Mouse (Mus musculus) MEL (cell line): ENCODE data around the gene Depdc5. TPM values are rescaled to one million over a fixed set of nuclear protein-coding genes. Genes with fewer than 3 reads are reported as not detected.

Experiments
- DNase-seq: peaks from one replicate; pipeline ENCODE4 v3.0.0; 2011; ENCODE audit warnings: low read depth, low spot score
- H3K27ac ChIP-seq: 2 replicates; pipeline ENCODE4 v1.5.1; 2012; ENCODE audit warnings: low read depth, mild to moderate bottlenecking, control low read depth, low read length, moderate library complexity; ENCODE audit not compliant: control insufficient read depth
- H3K27me3 ChIP-seq, 2 experiments: fragments of 150-350 bp in 1 of 2; sonication (generic) in 1 of 2; 2 replicates each; pipeline ENCODE4 v1.6.1; 2012; ENCODE audit warnings: low read length in 2 of 2, mild to moderate bottlenecking in 2 of 2, improper control_type of control experiment in 1 of 2, moderate library complexity in 1 of 2; ENCODE audit not compliant: insufficient read depth in 2 of 2, control insufficient read depth in 1 of 2
- H3K36me3 ChIP-seq, 2 experiments: 2 replicates each; pipeline ENCODE4 v1.6.1; 2012 to 2014; ENCODE audit warnings: low read length in 2 of 2, improper control_type of control experiment in 1 of 2, inconsistent platforms in 1 of 2, mild to moderate bottlenecking in 1 of 2; ENCODE audit not compliant: insufficient read depth in 2 of 2, control insufficient read depth in 1 of 2
- H3K4me1 ChIP-seq, 2 experiments: fragments of 150-350 bp in 1 of 2; sonication (generic) in 1 of 2; 2 replicates each; pipeline ENCODE4 v1.6.1; 2012; ENCODE audit warnings: low read length in 2 of 2, improper control_type of control experiment in 1 of 2, mild to moderate bottlenecking in 1 of 2; ENCODE audit not compliant: insufficient read depth in 2 of 2, control insufficient read depth in 1 of 2
- H3K4me3 ChIP-seq, 2 experiments: fragments of 150-350 bp in 1 of 2; sonication (generic) in 1 of 2; 2 replicates each; pipeline ENCODE4 v1.5.1; 2012; ENCODE audit warnings: low read depth in 2 of 2, low read length in 2 of 2, mild to moderate bottlenecking in 2 of 2, moderate library complexity in 2 of 2, control low read depth in 1 of 2, improper control_type of control experiment in 1 of 2; ENCODE audit not compliant: control insufficient read depth in 1 of 2, insufficient read depth in 1 of 2
- H3K79me2 ChIP-seq: 2 replicates; pipeline ENCODE4 v1.6.1; 2012; ENCODE audit warnings: mild to moderate bottlenecking, low read length, moderate library complexity; ENCODE audit not compliant: control insufficient read depth, poor library complexity, insufficient read depth
- H3K9ac ChIP-seq: 2 replicates; pipeline ENCODE4 v1.6.1; 2012; ENCODE audit warnings: low read depth, mild to moderate bottlenecking, control low read depth, low read length, moderate library complexity; ENCODE audit not compliant: control insufficient read depth, poor library complexity, severe bottlenecking
- H3K9me3 ChIP-seq: fragments of 150-350 bp; sonication (generic); replicated peaks from 2 replicates; pipeline ENCODE4 v1.6.1; 2012; ENCODE audit warnings: mild to moderate bottlenecking, low read length, improper control_type of control experiment, moderate library complexity; ENCODE audit not compliant: insufficient read depth
- BHLHE40 ChIP-seq: IDR thresholded peaks from 2 replicates; pipeline ENCODE4 v1.6.1; 2012; ENCODE audit warnings: low read depth, mild to moderate bottlenecking, inconsistent platforms, low read length, improper control_type of control experiment, borderline replicate concordance
- CTCF ChIP-seq, 3 experiments: IDR thresholded peaks in 2 of 3; conservative IDR thresholded peaks in 1 of 3; 2 replicates each; pipeline ENCODE4 v1.5.1; 2011 to 2012; ENCODE audit warnings: low read length in 3 of 3, low read depth in 2 of 3, mild to moderate bottlenecking in 2 of 3, improper control_type of control experiment in 1 of 3, inconsistent platforms in 1 of 3, mixed read lengths in 1 of 3, moderate library complexity in 1 of 3; ENCODE audit not compliant: control insufficient read depth in 1 of 3, insufficient read depth in 1 of 3, poor library complexity in 1 of 3, severe bottlenecking in 1 of 3
- ELF1 ChIP-seq: IDR thresholded peaks from 2 replicates; pipeline ENCODE4 v1.6.1; 2014; ENCODE audit warnings: low read depth, mild to moderate bottlenecking, inconsistent platforms, low read length, improper control_type of control experiment, moderate library complexity
- EP300 ChIP-seq, 2 experiments: IDR thresholded peaks; 2 replicates each; pipeline ENCODE4 v1.6.1; 2011; ENCODE audit warnings: improper control_type of control experiment in 2 of 2, low read length in 2 of 2, low read depth in 1 of 2, mild to moderate bottlenecking in 1 of 2
- ETS1 ChIP-seq: IDR thresholded peaks from 2 replicates; pipeline ENCODE4 v1.6.1; 2012; ENCODE audit warnings: low read depth, mild to moderate bottlenecking, inconsistent platforms, low read length, improper control_type of control experiment, moderate library complexity
- GABPA ChIP-seq: IDR thresholded peaks from 2 replicates; pipeline ENCODE4 v1.6.1; 2012; ENCODE audit warnings: low read depth, mild to moderate bottlenecking, inconsistent platforms, low read length, improper control_type of control experiment, moderate library complexity
- MAFK ChIP-seq: IDR thresholded peaks from 2 replicates; pipeline ENCODE4 v1.6.1; 2011; ENCODE audit warnings: low read depth, mild to moderate bottlenecking, low read length, improper control_type of control experiment, borderline replicate concordance
- MAX ChIP-seq: IDR thresholded peaks from 2 replicates; pipeline ENCODE4 v1.6.1; 2011; ENCODE audit warnings: low read length, improper control_type of control experiment
- MEF2A ChIP-seq: IDR thresholded peaks from 2 replicates; pipeline ENCODE4 v1.6.1; 2014; ENCODE audit warnings: low read depth, mild to moderate bottlenecking, inconsistent platforms, low read length, improper control_type of control experiment; ENCODE audit not compliant: poor library complexity, insufficient replicate concordance, severe bottlenecking; ENCODE audit errors: extremely low read depth
- MXI1 ChIP-seq: IDR thresholded peaks from 2 replicates; pipeline ENCODE4 v1.6.1; 2011; ENCODE audit warnings: mild to moderate bottlenecking, low read depth, low read length, improper control_type of control experiment
- MYB ChIP-seq: IDR thresholded peaks from 2 replicates; pipeline ENCODE4 v1.6.1; 2011; ENCODE audit warnings: mild to moderate bottlenecking, low read depth, low read length, improper control_type of control experiment
- NRF1 ChIP-seq: IDR thresholded peaks from 2 replicates; pipeline ENCODE4 v1.6.1; 2014; ENCODE audit warnings: low read depth, mild to moderate bottlenecking, inconsistent platforms, low read length, improper control_type of control experiment, moderate library complexity; ENCODE audit not compliant: poor library complexity, insufficient read depth, severe bottlenecking
- POLR2AphosphoS2 ChIP-seq: IDR thresholded peaks from 2 replicates; pipeline ENCODE4 v1.6.1; 2011; ENCODE audit warnings: low read length, improper control_type of control experiment
- RAD21 ChIP-seq: IDR thresholded peaks from 2 replicates; pipeline ENCODE4 v1.6.1; 2011; ENCODE audit warnings: mild to moderate bottlenecking, low read depth, low read length, improper control_type of control experiment
- RCOR1 ChIP-seq: IDR thresholded peaks from 2 replicates; pipeline ENCODE4 v1.6.1; 2012; ENCODE audit warnings: low read depth, mild to moderate bottlenecking, inconsistent platforms, low read length, improper control_type of control experiment
- SIN3A ChIP-seq: IDR thresholded peaks from 2 replicates; pipeline ENCODE4 v1.6.1; 2012; ENCODE audit warnings: low read length, improper control_type of control experiment, inconsistent platforms
- TAL1 ChIP-seq: IDR thresholded peaks from 2 replicates; pipeline ENCODE4 v1.6.1; 2012; ENCODE audit warnings: mild to moderate bottlenecking, inconsistent platforms, low read length, moderate library complexity, mixed read lengths
- TBP ChIP-seq: IDR thresholded peaks from 2 replicates; pipeline ENCODE4 v1.8.0; 2011; ENCODE audit warnings: low read depth, low read length, improper control_type of control experiment
- TCF12 ChIP-seq: IDR thresholded peaks from 2 replicates; pipeline ENCODE4 v1.6.1; 2014; ENCODE audit warnings: low read depth, mild to moderate bottlenecking, inconsistent platforms, low read length, improper control_type of control experiment, moderate library complexity
- USF1 ChIP-seq: IDR thresholded peaks from 2 replicates; pipeline ENCODE4 v1.6.1; 2014; ENCODE audit warnings: low read depth, mild to moderate bottlenecking, inconsistent platforms, low read length, improper control_type of control experiment, moderate library complexity
- ZKSCAN1 ChIP-seq: IDR thresholded peaks from 2 replicates; pipeline ENCODE4 v1.6.1; 2012; ENCODE audit warnings: low read depth, mild to moderate bottlenecking, inconsistent platforms, low read length, improper control_type of control experiment, moderate library complexity
- ZMIZ1 ChIP-seq: IDR thresholded peaks from 2 replicates; pipeline ENCODE4 v1.6.1; 2012; ENCODE audit warnings: low read depth, mild to moderate bottlenecking, inconsistent platforms, low read length, improper control_type of control experiment, moderate library complexity
- ZNF384 ChIP-seq: IDR thresholded peaks from 2 replicates; pipeline ENCODE4 v1.6.1; 2012; ENCODE audit warnings: low read depth, mild to moderate bottlenecking, inconsistent platforms, low read length, improper control_type of control experiment
- polyA plus RNA-seq, 2 experiments: library from polyadenylated mRNA; stranded (reverse) in 1 of 2; unstranded in 1 of 2; fragments of >175 nt in 1 of 2; fragments of >200 nt in 1 of 2; gene quantifications; 2 replicates each; pipeline versions ENCODE4 v1.2.1 to v1.2.4; 2012; ENCODE audit warnings: low replicate concordance in 2 of 2, low read depth in 1 of 2; ENCODE audit not compliant: insufficient read length in 2 of 2, insufficient read depth in 1 of 2, missing spikeins in 1 of 2
- total RNA-seq: library from RNA; depleted of rRNA; stranded (reverse); fragments of 300-350 nt; gene quantifications from 2 replicates; pipeline ENCODE4 v1.2.3, GENCODE M21; 2012

The Depdc5 gene
- total and polyA plus RNA-seq, 3 experiments, result 20.3 to 23.9 TPM; not detected in 1

DNA sequence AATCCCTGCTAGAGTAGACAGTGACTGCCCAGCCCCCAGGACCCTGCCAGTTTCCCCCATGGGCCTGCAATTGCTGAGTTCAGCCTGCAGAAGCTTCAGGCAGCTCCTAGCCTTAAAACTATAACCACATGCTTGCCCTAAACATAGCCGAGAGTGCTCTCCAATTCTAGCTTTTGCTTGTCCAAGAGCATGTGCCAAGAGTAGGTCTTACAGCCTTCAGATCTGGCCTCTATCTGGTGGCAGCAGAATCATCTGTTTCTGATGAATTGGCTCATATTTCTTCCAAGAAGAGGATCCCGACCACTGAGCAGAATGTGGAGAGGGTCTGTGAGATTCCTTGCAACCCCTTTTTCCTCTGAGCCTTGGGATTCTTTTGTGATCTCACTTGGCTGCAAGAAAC is 131.0 kb downstream of the Depdc5 start:
- no peak overlapping the region for H3K9ac ChIP-seq
- no peak for TF ChIP-seq CTCF (IDR thresholded peaks at IDR 0.05 in 2 of 3, conservative IDR thresholded peaks at IDR 0.05 in 1 of 3; ENCODE audit: control insufficient read depth in 1 of 3, insufficient read depth in 1 of 3, low read depth in 2 of 3, low read length in 3 of 3, poor library complexity in 1 of 3, severe bottlenecking in 1 of 3)
- TF ChIP-seq ZMIZ1, result no peak
- no peak for TF ChIP-seq MAFK
- TF ChIP-seq MXI1, result no peak
- TF ChIP-seq ETS1, result no peak
- no peak for TF ChIP-seq MAX
- no peak for TF ChIP-seq ELF1
- TF ChIP-seq POLR2AphosphoS2, result no peak
- TF ChIP-seq RCOR1, result no peak
- no peak for TF ChIP-seq GABPA
- TF ChIP-seq TAL1, result no peak
- no peak for TF ChIP-seq MYB
- TF ChIP-seq TBP, result no peak
- no peak for TF ChIP-seq EP300 (IDR thresholded peaks at IDR 0.05; ENCODE audit: low read depth in 1 of 2, low read length in 2 of 2)
- TF ChIP-seq ZKSCAN1, result no peak
- no peak for TF ChIP-seq USF1
- TF ChIP-seq SIN3A, result no peak
- TF ChIP-seq RAD21, result no peak

DNA sequence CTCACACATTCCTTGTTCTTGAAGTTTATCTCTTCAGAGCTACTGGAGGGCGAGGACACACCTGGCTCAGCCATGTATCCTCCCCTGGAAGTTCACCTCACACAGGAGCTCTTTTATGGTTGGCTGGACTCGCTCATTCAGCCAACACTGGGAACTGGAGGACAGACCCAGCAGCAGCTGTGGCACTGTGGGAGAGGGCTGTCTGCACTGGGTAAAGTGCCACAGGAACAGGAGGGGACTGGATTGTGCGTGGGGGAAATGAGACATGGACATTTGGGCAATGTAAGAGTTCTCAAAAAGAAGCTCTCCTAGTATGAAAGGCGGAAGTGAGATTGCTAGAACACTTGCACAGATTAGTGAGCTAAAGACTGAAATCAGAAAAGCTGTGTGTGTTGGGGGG is 132.3 kb downstream of the Depdc5 start:
- H3K27ac ChIP-seq, result no peak overlapping the region
- H3K27me3 ChIP-seq, result no peaks in the 10 kb centered on the region
- H3K9me3 ChIP-seq, result no peaks in the 10 kb centered on the region
- DNase-seq, result no peak
- no peak for TF ChIP-seq BHLHE40
- TF ChIP-seq MEF2A, result no peak
- TF ChIP-seq ZNF384, result no peak
- TF ChIP-seq NRF1, result no peak
- no peak for TF ChIP-seq ZKSCAN1
- TF ChIP-seq TCF12, result no peak
- H3K9ac ChIP-seq, result no peak overlapping the region
- H3K36me3 ChIP-seq, result peaks cover 0 to 3% of the 10 kb centered on the region in 2 experiments; a peak in 2 of 4 replicates
- H3K4me3 ChIP-seq, result no peak overlapping the region
- no peaks in the 10 kb centered on the region for H3K79me2 ChIP-seq
- H3K4me1 ChIP-seq, result peaks cover 0 to 5% of the 10 kb centered on the region in 2 experiments; a peak in 1 of 4 replicates

More for the DNA sequence above, 131.0 kb downstream of the Depdc5 start:
- Histone ChIP-seq H3K27me3 (no peaks in the 10 kb centered on the region), H3K27ac (no peak overlapping the region), H3K4me1 (peaks cover 0 to 5% of the 10 kb centered on the region in 2 experiments; a peak in 1 of 4 replicates), H3K9me3 (no peaks in the 10 kb centered on the region), H3K4me3 (no peak overlapping the region), H3K79me2 (no peaks in the 10 kb centered on the region), H3K36me3 (peaks cover 0 to 3% of the 10 kb centered on the region in 2 experiments; a peak in 2 of 4 replicates)
- no peak for DNase-seq
